Mouse (Mus musculus) heart, postnatal 36 days (tissue): ENCODE measurements at regions not wholly inside any gene's neighbourhood (a gene's known extent, or its start where the extent isn't known, plus 50 kb on each side); places are given as distances from the start of the nearest gene placed in this dataset.

Source experiments
- DNase-seq, 2 experiments: peaks; one replicate each; pipeline ENCODE4 v3.0.0; 2021 to 2022
- intact Hi-C: fragments of 180-260 bp; cut with DNase I; formaldehyde crosslinking; loops from one replicate; pipeline ENCODE4 v1.15.1; 2025

DNA sequence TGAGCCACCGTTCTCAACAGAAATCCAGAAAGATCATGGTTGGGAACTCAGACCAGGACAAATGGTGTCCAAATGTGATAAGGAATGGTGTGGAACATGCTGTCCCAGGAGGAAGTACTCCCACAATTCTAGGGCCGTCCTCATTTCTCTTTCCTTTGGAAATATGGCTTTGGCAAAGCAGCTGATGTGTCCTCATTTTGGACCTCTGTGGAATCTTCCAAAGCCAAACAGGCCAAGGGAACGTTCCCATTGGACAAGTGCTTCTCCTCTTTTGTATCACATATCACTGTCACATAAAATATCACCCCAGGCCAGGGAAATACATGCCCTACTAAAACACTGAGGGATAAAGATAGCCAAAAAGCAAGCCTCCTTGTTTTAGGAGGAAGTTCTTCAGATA lies 532.8 kb downstream of the 9430069I07Rik start:
- peak; percentile 5 to 18 for DNase-seq
- intact Hi-C loops = no loop called here

- DNase-seq = no peak
- intact Hi-C loops = no loop called here
Measured at GRCm38 (mm10) chr15:33780960-33781359, 576.7 kb downstream of the 9430069I07Rik start.

- intact Hi-C loops = no loop called here
Measured at GRCm38 (mm10) chr15:33759496-33759895, 598.2 kb downstream of the 9430069I07Rik start.

DNA sequence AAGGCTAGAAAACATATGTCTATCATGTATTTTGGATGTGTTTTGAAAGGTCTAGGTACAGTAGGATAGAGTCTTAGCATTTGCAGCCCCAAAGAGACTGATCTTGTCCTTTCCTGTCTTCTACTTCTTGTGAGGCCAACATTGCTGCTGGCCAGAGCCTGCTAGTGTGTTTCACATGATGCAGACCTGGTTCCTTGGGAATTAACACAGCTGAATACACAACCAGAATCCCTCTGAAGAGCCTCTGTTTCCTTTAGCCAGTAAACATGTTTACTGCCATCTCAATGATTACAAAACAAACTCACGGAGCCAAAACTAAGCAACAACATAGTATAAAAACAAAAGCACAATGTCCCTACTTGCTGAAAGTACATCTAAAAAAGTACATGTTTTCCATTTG lies 598.9 kb downstream of the 9430069I07Rik start:
- intact Hi-C loops = no loop called here
- no peak for DNase-seq

More at GRCm38 (mm10) chr15:33759496-33759895, 598.2 kb downstream of the 9430069I07Rik start:
- DNase-seq = peak; percentile 2 to 15
